Mouse (Mus musculus) hindbrain, postnatal 0 days (tissue): ENCODE measurements around the gene Ndufb8. TPM values are rescaled to one million over a fixed set of nuclear protein-coding genes. Genes with fewer than 3 reads are reported as not detected.

Source experiments
- ATAC-seq: fragments of 200-750 bp; cut with Nextera tagmentation; 2 replicates; pipeline ENCODE4 v1.8.0; 2017; ENCODE audit warnings: mild to moderate bottlenecking, moderate TSS enrichment, moderate library complexity
- DNase-seq: peaks from one replicate; pipeline ENCODE4 v3.0.0-alpha.2; 2015; ENCODE audit warnings: low spot score
- H3K27ac ChIP-seq: fragments of 300-500 bp; sonication (generic); 2 replicates; pipeline ENCODE4 v1.5.1; 2014; ENCODE audit warnings: mild to moderate bottlenecking
- H3K27me3 ChIP-seq: fragments of 300-500 bp; sonication (generic); 2 replicates; pipeline ENCODE4 v1.6.1; 2014; ENCODE audit warnings: low read length, mixed read lengths; ENCODE audit not compliant: insufficient read depth
- H3K36me3 ChIP-seq: fragments of 300-500 bp; sonication (generic); 2 replicates; pipeline ENCODE4 v1.6.1; 2014; ENCODE audit warnings: low read length, mixed read lengths; ENCODE audit not compliant: insufficient read depth
- H3K4me1 ChIP-seq: fragments of 300-500 bp; sonication (generic); 2 replicates; pipeline ENCODE4 v1.6.1; 2014; ENCODE audit warnings: antibody characterized with exemption, low read length, mixed read lengths; ENCODE audit not compliant: insufficient read depth
- H3K4me2 ChIP-seq: fragments of 300-500 bp; sonication (generic); 2 replicates; pipeline ENCODE4 v1.6.1; 2014; ENCODE audit warnings: low read depth, mild to moderate bottlenecking, low read length, moderate library complexity, mixed read lengths
- H3K4me3 ChIP-seq: fragments of 300-500 bp; sonication (generic); 2 replicates; pipeline ENCODE4 v1.5.1; 2014; ENCODE audit warnings: low read length
- H3K9ac ChIP-seq: fragments of 300-500 bp; sonication (generic); replicated peaks from 2 replicates; pipeline ENCODE4 v1.6.1; 2014; ENCODE audit warnings: mild to moderate bottlenecking, low read length, moderate library complexity, mixed read lengths
- H3K9me3 ChIP-seq: fragments of 300-500 bp; sonication (generic); 2 replicates; pipeline ENCODE4 v1.6.1; 2016; ENCODE audit warnings: low read length, mixed read lengths
- CTCF ChIP-seq: IDR thresholded peaks from 2 replicates; pipeline ENCODE4 v1.5.1; 2016; ENCODE audit warnings: antibody characterized with exemption, control low read depth, low read depth
- WGBS: fragments of 180-500 bp; shearing (Covaris S2); extraction: QIAGEN DNeasy Blood & Tissue Kit; methylation state at CpG from one replicate; pipeline ENCODE4 v1.1.7; 2014; 5-methylcytosine and 5-hydroxymethylcytosine counted together
- polyA plus RNA-seq: library from polyadenylated mRNA; unstranded; fragments of >200 nt; fragmentation: Nextera tagmentation; extraction: Ambion mirVana; gene quantifications from 2 replicates; pipeline ENCODE4 v1.2.1, GENCODE M21; 2015
- total RNA-seq: library from RNA; depleted of rRNA; stranded (reverse); fragments of >200 nt; gene quantifications from 2 replicates; pipeline ENCODE4 v1.2.3, GENCODE M21; 2014

The Ndufb8 gene
- total and polyA plus RNA-seq, 2 experiments from 2014 or later, result 500 to 959 TPM

GRCm38 (mm10) chr19:44515769-44516168 lies 39.5 kb downstream of the Ndufb8 start:
- no peak for DNase-seq
- no peak for ATAC-seq
- H3K4me3 ChIP-seq, result no peak overlapping the region
- H3K27ac ChIP-seq, result no peak overlapping the region
- no peaks in the 10 kb centered on the region for H3K9me3 ChIP-seq
- H3K4me2 ChIP-seq, result no peak overlapping the region
- H3K4me1 ChIP-seq, result peaks cover 4% of the 10 kb centered on the region
- peaks cover 59% of the 10 kb centered on the region for H3K27me3 ChIP-seq
- 58% methylated on average over 6 of the region's 6 CpGs for WGBS
- H3K36me3 ChIP-seq, result no peaks in the 10 kb centered on the region
- TF ChIP-seq CTCF, result no peak
- no peak overlapping the region for H3K9ac ChIP-seq

- Histone ChIP-seq H3K4me3 (no peak overlapping the region), H3K4me2 (0 out of 2 replicates have a peak overlapping the region, but pooled peaks have one; percentile 5), H3K9ac (no peak overlapping the region), H3K27ac (no peak overlapping the region), H3K27me3 (peaks cover 69% of the 10 kb centered on the region), H3K9me3 (no peaks in the 10 kb centered on the region), H3K4me1 (peaks cover 4% of the 10 kb centered on the region), H3K36me3 (no peaks in the 10 kb centered on the region)
- TF ChIP-seq CTCF, result peak; percentile 25; the same call in 1 of the 2 replicates
- DNase-seq (peak; percentile 47), ATAC-seq (peak; percentile 33; the same call in 1 of the 2 replicates)
- WGBS, result 11% methylated on average over 14 of the region's 14 CpGs
These were observed 40.5 kb downstream of the Ndufb8 start for GRCm38 (mm10) chr19:44514521-44515451.

- DNase-seq (no peak), ATAC-seq (no peak)
- Histone ChIP-seq H3K9me3 (no peaks in the 10 kb centered on the region), H3K27me3 (peaks cover 75% of the 10 kb centered on the region), H3K27ac (no peak overlapping the region), H3K4me1 (peaks cover 4% of the 10 kb centered on the region), H3K4me2 (no peak overlapping the region), H3K4me3 (no peak overlapping the region), H3K36me3 (no peaks in the 10 kb centered on the region), H3K9ac (no peak overlapping the region)
- 12% methylated on average over 7 of the region's 7 CpGs for WGBS
- no peak for TF ChIP-seq CTCF
These were observed 41.2 kb downstream of the Ndufb8 start for GRCm38 (mm10) chr19:44513921-44514482.

GRCm38 (mm10) chr19:44513054-44513833 lies 42.0 kb downstream of the Ndufb8 start:
- DNase-seq (peak; percentile 14), ATAC-seq (no peak)
- no peaks in the 10 kb centered on the region for H3K9me3 ChIP-seq
- no peaks in the 10 kb centered on the region for H3K36me3 ChIP-seq
- H3K27ac ChIP-seq, result no peak overlapping the region
- no peak overlapping the region for H3K4me2 ChIP-seq
- H3K27me3 ChIP-seq, result peaks cover 73% of the 10 kb centered on the region
- WGBS, result 20% methylated on average over 11 of the region's 11 CpGs
- TF ChIP-seq CTCF, result no peak
- H3K4me3 ChIP-seq, result no peak overlapping the region
- no peak overlapping the region for H3K9ac ChIP-seq
- H3K4me1 ChIP-seq, result peaks cover 4% of the 10 kb centered on the region

GRCm38 (mm10) chr19:44512601-44513000 lies 42.6 kb downstream of the Ndufb8 start:
- TF ChIP-seq CTCF, result no peak
- DNase-seq, result no peak
- Histone ChIP-seq H3K4me1 (peaks cover 4% of the 10 kb centered on the region), H3K4me3 (no peak overlapping the region), H3K9ac (no peak overlapping the region), H3K9me3 (no peaks in the 10 kb centered on the region), H3K27me3 (peaks cover 72% of the 10 kb centered on the region), H3K4me2 (no peak overlapping the region), H3K36me3 (no peaks in the 10 kb centered on the region), H3K27ac (no peak overlapping the region)
- no peak for ATAC-seq
- WGBS, result 29% methylated on average over 5 of the region's 5 CpGs

GRCm38 (mm10) chr19:44511451-44512231 lies 43.6 kb downstream of the Ndufb8 start:
- Histone ChIP-seq H3K4me3 (peak overlapping the region; percentile 45), H3K9me3 (no peaks in the 10 kb centered on the region), H3K36me3 (no peaks in the 10 kb centered on the region), H3K4me2 (peak overlapping the region; percentile 76), H3K9ac (peak overlapping the region; percentile 2), H3K27me3 (peaks cover 70% of the 10 kb centered on the region), H3K4me1 (peaks cover 4% of the 10 kb centered on the region), H3K27ac (no peak overlapping the region)
- DNase-seq (peak; percentile 71), ATAC-seq (peak; percentile 51; the same call in 1 of the 2 replicates)
- TF ChIP-seq CTCF, result peak; percentile 37
- 2% methylated on average over 66 of the region's 66 CpGs for WGBS
